Comparison of ENCODE assay signal across 18 mouse cellular contexts in the genomic region with DNA sequence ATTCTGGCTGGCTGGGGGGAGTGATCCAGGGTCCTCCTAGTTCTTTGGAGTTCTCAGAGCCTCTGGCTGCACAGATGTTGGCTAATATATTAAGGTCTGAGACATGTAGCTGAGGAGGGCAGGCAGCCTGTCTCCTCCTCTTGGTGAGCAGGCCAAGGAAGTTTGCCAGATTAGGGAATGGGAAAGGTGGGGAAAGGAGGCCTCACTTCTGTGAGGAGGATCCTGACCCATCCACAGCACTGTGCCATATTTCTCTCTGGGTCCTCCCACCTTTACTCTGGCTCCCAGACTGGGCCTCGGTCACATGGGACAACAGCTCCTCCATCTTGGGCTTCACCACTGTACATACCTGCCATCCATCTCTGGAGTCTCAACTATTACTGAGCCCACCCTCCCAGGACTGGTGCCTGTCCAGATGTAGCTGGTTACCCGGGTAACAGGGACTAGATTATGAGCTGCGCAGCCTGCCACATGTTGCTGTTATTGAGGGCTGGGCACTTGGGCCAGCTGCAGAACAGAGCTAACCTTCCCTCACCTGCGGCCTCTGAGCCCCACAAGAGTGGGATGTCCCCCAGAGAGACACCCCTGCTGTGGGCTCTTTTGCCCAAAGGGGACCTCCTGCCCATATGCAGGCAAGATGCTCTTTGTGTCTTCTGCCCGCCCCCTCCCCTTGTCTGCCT.
DNase-seq lines count a peak whose midpoint lies in the region; ATAC-seq and TF ChIP-seq lines count a peak whose summit lies in the region.
"Had no signal": no experiment of that assay in that cellular context is flagged by ENCODE, and none has a peak within 500 bp of the region (broad histone marks: within the 10 kb centered on the region; RNA-seq: fewer than 3 reads in every experiment).

No protein-coding gene starts in this region.

- TF ChIP-seq CTCF in liver, postnatal 0 days (IDR thresholded peaks at IDR 0.05; ENCODE audit: low read depth) = no peak
- no peak for TF ChIP-seq CTCF in bone marrow, adult 2 months (IDR thresholded peaks at IDR 0.05; ENCODE audit: control insufficient read depth, insufficient read depth, low read length)

- 85% methylated on average over 5 of the region's 5 CpGs for WGBS in heart, embryonic 15.5 days
- WGBS in liver, postnatal 0 days (ENCODE audit: insufficient replicate concordance) = 78% methylated on average over 5 of the region's 5 CpGs
- WGBS in liver, embryonic 12.5 days (ENCODE audit: insufficient replicate concordance) = 68% methylated on average over 5 of the region's 5 CpGs
- WGBS in bone marrow, adult 2 months = 61% methylated on average over 5 of the region's 5 CpGs

- no peak for TF ChIP-seq POLR2A in bone marrow, adult 2 months (IDR thresholded peaks at IDR 0.05; ENCODE audit: borderline replicate concordance, control insufficient read depth, low read depth, low read length)
- TF ChIP-seq POLR2A in myocyte (IDR thresholded peaks at IDR 0.05; ENCODE audit: insufficient read length, low read depth) = no peak

- no peak overlapping the region for H3K4me3 ChIP-seq in heart, embryonic 15.5 days
- H3K4me3 ChIP-seq in liver, postnatal 0 days (ENCODE audit: low read depth, low read length) = no peak overlapping the region
- no peak overlapping the region for H3K4me3 ChIP-seq in liver, embryonic 12.5 days
- H3K4me3 ChIP-seq in bone marrow, adult 2 months (replicated peaks; ENCODE audit: control insufficient read depth, low read depth, low read length) = no peak overlapping the region
- H3K4me3 ChIP-seq in myocyte = no peak overlapping the region
- H3K4me3 ChIP-seq: erythroblast, embryonic 14.5 days; neural tube, embryonic 13.5 days had no signal

- TF ChIP-seq EP300 in liver, postnatal 0 days (IDR thresholded peaks at IDR 0.05; ENCODE audit: low read depth) = no peak

- H3K27ac ChIP-seq in heart, embryonic 15.5 days = 0 out of 2 replicates have a peak overlapping the region, but pooled peaks have one; percentile 3
- H3K27ac ChIP-seq in liver, postnatal 0 days (ENCODE audit: low read depth) = 0 out of 2 replicates have a peak overlapping the region, but pooled peaks have one; percentile 12
- no peak overlapping the region for H3K27ac ChIP-seq in liver, embryonic 12.5 days
- peak overlapping the region; percentile 60 for H3K27ac ChIP-seq in bone marrow, adult 2 months (ENCODE audit: control insufficient read depth, insufficient read depth, low read depth, low read length, poor library complexity)
- H3K27ac ChIP-seq: neural tube, embryonic 13.5 days had no signal

- no peak overlapping the region for H3K4me2 ChIP-seq in heart, embryonic 15.5 days
- no peak overlapping the region for H3K4me2 ChIP-seq in liver, postnatal 0 days (ENCODE audit: low read depth, low read length)
- H3K4me2 ChIP-seq in liver, embryonic 12.5 days = no peak overlapping the region
- H3K4me2 ChIP-seq in myocyte (ENCODE audit: low read depth) = peak overlapping the region; percentile 50
- H3K4me2 ChIP-seq: neural tube, embryonic 13.5 days had no signal

- H3ac ChIP-seq in myocyte (ENCODE audit: control insufficient read depth, insufficient read length) = no peak overlapping the region

- peaks cover 56% of the 10 kb centered on the region for H3K4me1 ChIP-seq in heart, embryonic 15.5 days (replicated peaks)
- H3K4me1 ChIP-seq in liver, postnatal 0 days (ENCODE audit: insufficient read depth) = peaks cover 12% of the 10 kb centered on the region
- peaks cover 29% of the 10 kb centered on the region for H3K4me1 ChIP-seq in liver, embryonic 12.5 days
- peaks cover 14% of the 10 kb centered on the region for H3K4me1 ChIP-seq in bone marrow, adult 2 months (ENCODE audit: control insufficient read depth, insufficient read depth, low read length)

- H3K79me2 ChIP-seq in myocyte (ENCODE audit: control insufficient read depth, insufficient read depth) = peaks cover 11% of the 10 kb centered on the region

- no peak for ATAC-seq in heart, embryonic 15.5 days (replicated peaks; ENCODE audit: insufficient number of reproducible peaks, insufficient read depth, low FRiP score, low read depth)
- no peak for ATAC-seq in liver, postnatal 0 days
- no peak for ATAC-seq in liver, embryonic 12.5 days
- no peak for ATAC-seq in frontal cortex, adult (ENCODE audit: low TSS enrichment)
- ATAC-seq: activated CD4-positive, CD25-positive, alpha-beta regulatory T cell, adult 4 months; CD4-positive, CD25-positive, alpha-beta regulatory T cell, adult 4 months had no signal

- no peak for DNase-seq in heart, postnatal 36 days
- DNase-seq in liver, postnatal 0 days = no peak
- no peak for DNase-seq in spleen, adult 12 weeks (ENCODE audit: low spot score)
- DNase-seq: cerebellum, adult 2 months; kidney, adult 8-10 months; liver; lung, postnatal 10 days; midbrain, embryonic 14.5 days; thymus, adult 18-20 months had no signal

- H3K9ac ChIP-seq in heart, embryonic 15.5 days = no peak overlapping the region
- no peak overlapping the region for H3K9ac ChIP-seq in liver, postnatal 0 days (replicated peaks)
- no peak overlapping the region for H3K9ac ChIP-seq in liver, embryonic 12.5 days
- H3K9ac ChIP-seq: neural tube, embryonic 13.5 days had no signal

- H3K36me3 ChIP-seq in heart, embryonic 15.5 days = peaks cover 4% of the 10 kb centered on the region; the same call in 1 of the 2 replicates
- H3K36me3 ChIP-seq in liver, postnatal 0 days (replicated peaks; ENCODE audit: insufficient read depth, low read length) = no peaks in the 10 kb centered on the region; the same call in 1 of the 2 replicates
- peaks cover 4% of the 10 kb centered on the region; the same call in 1 of the 2 replicates for H3K36me3 ChIP-seq in liver, embryonic 12.5 days
- peaks cover 50% of the 10 kb centered on the region for H3K36me3 ChIP-seq in myocyte (ENCODE audit: control insufficient read depth, insufficient read depth)
- H3K36me3 ChIP-seq: neural tube, embryonic 13.5 days had no signal

- H3K27me3 ChIP-seq in heart, embryonic 15.5 days = no peaks in the 10 kb centered on the region
- no peaks in the 10 kb centered on the region for H3K27me3 ChIP-seq in liver, postnatal 0 days (ENCODE audit: insufficient read depth, low read length)
- 0 out of 2 replicates have a peak, but pooled peaks cover 5% of the 10 kb centered on the region for H3K27me3 ChIP-seq in liver, embryonic 12.5 days (replicated peaks)
- no peaks in the 10 kb centered on the region for H3K27me3 ChIP-seq in myocyte (ENCODE audit: control insufficient read depth, insufficient read depth, insufficient read length)
- H3K27me3 ChIP-seq: neural tube, embryonic 13.5 days had no signal

- no peaks in the 10 kb centered on the region for H3K9me3 ChIP-seq in heart, embryonic 15.5 days (replicated peaks)
- H3K9me3 ChIP-seq in liver, postnatal 0 days (ENCODE audit: low read length) = no peaks in the 10 kb centered on the region
- H3K9me3 ChIP-seq in liver, embryonic 12.5 days (replicated peaks) = no peaks in the 10 kb centered on the region

- intact Hi-C loops in heart, postnatal 36 days (cut with DNase I) = no loop called here

TF ChIP-seq in myocyte, 11 proteins besides CTCF, POLR2A, EP300 and RAD21:
- TF ChIP-seq USF1 (IDR thresholded peaks at IDR 0.05; ENCODE audit: low read depth) = no peak
